Mouse (Mus musculus) embryo, embryonic 10 days (tissue): ENCODE measurements around the gene Kif11.

ENCODE experiments used
- DNase-seq: peaks from one replicate; pipeline ENCODE4 v3.0.0-alpha.2; 2015; ENCODE audit warnings: low spot score

Gene Kif11

GRCm38 (mm10) chr19:37375755-37376615 is at the start of gene Kif11:
Gene Kif11 (plus strand): TSS chr19:37376403.
- peak; percentile 98 for DNase-seq

GRCm38 (mm10) chr19:37327216-37327615 is 49.0 kb upstream of the Kif11 start:
- no peak for DNase-seq

- DNase-seq, result no peak
Measured at GRCm38 (mm10) chr19:37332726-37333125, 43.5 kb upstream of the Kif11 start.

GRCm38 (mm10) chr19:37333357-37333756 is 42.8 kb upstream of the Kif11 start:
- no peak for DNase-seq

GRCm38 (mm10) chr19:37335392-37335791 is 40.8 kb upstream of the Kif11 start:
- no peak for DNase-seq

GRCm38 (mm10) chr19:37337752-37338151 is 38.5 kb upstream of the Kif11 start, which contains the start of gene Ide:
Gene Ide (minus strand): TSS chr19:37337852.
- DNase-seq, result no peak

GRCm38 (mm10) chr19:37340495-37340894 is 35.7 kb upstream of the Kif11 start:
- no peak for DNase-seq

- no peak for DNase-seq
Measured at GRCm38 (mm10) chr19:37340931-37341330, 35.3 kb upstream of the Kif11 start.

GRCm38 (mm10) chr19:37343899-37344298 is 32.3 kb upstream of the Kif11 start:
- DNase-seq, result no peak

- DNase-seq, result no peak
Measured at GRCm38 (mm10) chr19:37346258-37346657, 29.9 kb upstream of the Kif11 start.

GRCm38 (mm10) chr19:37348331-37348730 is 27.9 kb upstream of the Kif11 start:
- DNase-seq, result no peak

- DNase-seq, result no peak
Measured at GRCm38 (mm10) chr19:37348952-37349351, 27.3 kb upstream of the Kif11 start.

- no peak for DNase-seq
Measured at GRCm38 (mm10) chr19:37352756-37353155, 23.4 kb upstream of the Kif11 start.

- no peak for DNase-seq
Measured at GRCm38 (mm10) chr19:37353331-37353730, 22.9 kb upstream of the Kif11 start.

GRCm38 (mm10) chr19:37360044-37360443 is 16.2 kb upstream of the Kif11 start:
- no peak for DNase-seq

- peak; percentile 21 for DNase-seq
Measured at GRCm38 (mm10) chr19:37362545-37362944, 13.7 kb upstream of the Kif11 start.

GRCm38 (mm10) chr19:37363128-37363939 is 12.9 kb upstream of the Kif11 start:
- DNase-seq, result no peak

- no peak for DNase-seq
Measured at GRCm38 (mm10) chr19:37368990-37369389, 7.2 kb upstream of the Kif11 start.

GRCm38 (mm10) chr19:37369921-37370320 is 6.3 kb upstream of the Kif11 start:
- DNase-seq, result no peak

GRCm38 (mm10) chr19:37370356-37370755 is 5.8 kb upstream of the Kif11 start:
- DNase-seq, result no peak

- DNase-seq, result no peak
Measured at GRCm38 (mm10) chr19:37374941-37375754, 1.1 kb upstream of the Kif11 start.

GRCm38 (mm10) chr19:37376841-37377240 is 638 bp downstream of the Kif11 start:
- no peak for DNase-seq
